Mouse (Mus musculus): Measurements from ENCODE around the gene Nfyb. TPM values are rescaled to one million over a fixed set of nuclear protein-coding genes. Genes with fewer than 3 reads are reported as not detected.

Nfyb gene
- polyA plus RNA-seq, 1 experiment from 2014 or later = 29.4 TPM

DNA sequence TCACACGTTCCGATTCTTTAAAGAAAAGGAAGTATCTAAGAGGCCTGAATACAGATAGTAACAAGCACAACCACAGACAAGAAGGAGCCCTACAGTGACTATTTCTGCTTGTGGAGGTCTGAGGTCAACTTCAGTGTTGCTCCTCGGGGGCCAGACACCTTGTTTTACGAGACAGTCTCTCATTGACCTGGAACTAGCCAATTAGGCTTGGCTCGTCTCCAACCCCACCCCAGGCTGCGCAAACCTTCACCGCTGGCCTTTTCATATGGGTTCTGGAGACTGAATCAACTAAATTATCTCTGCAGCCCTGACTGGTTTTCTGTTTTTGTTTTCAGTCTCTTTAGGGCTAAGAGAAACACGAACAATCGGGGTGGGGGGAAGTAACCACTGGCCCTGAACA lies 6.6 kb downstream of the Nfyb start:
- H3K4me3 ChIP-seq (ENCODE audit: low read depth, low read length) = no peak overlapping the region
- ATAC-seq (ENCODE audit: low read depth) = no peak
- H3K36me3 ChIP-seq (ENCODE audit: control insufficient read depth, insufficient read depth) = peaks cover 66% of the 10 kb centered on the region
- H3K4me2 ChIP-seq (ENCODE audit: low read depth, low read length) = no peak overlapping the region
- no peak overlapping the region for H3K9ac ChIP-seq (ENCODE audit: low read depth, low read length)
- peak overlapping the region; percentile 64 for H3K27ac ChIP-seq (ENCODE audit: low read length)
- H3K27me3 ChIP-seq (ENCODE audit: control insufficient read depth, insufficient read depth, low read depth, low read length) = no peaks in the 10 kb centered on the region
- peaks cover 41% of the 10 kb centered on the region for H3K4me1 ChIP-seq (ENCODE audit: control insufficient read depth, low read depth, low read length)
- 55% methylated on average over 9 of the region's 9 CpGs for WGBS (ENCODE audit: insufficient replicate concordance)
- no peaks in the 10 kb centered on the region for H3K9me3 ChIP-seq (replicated peaks; ENCODE audit: control insufficient read depth, low read length)

DNA sequence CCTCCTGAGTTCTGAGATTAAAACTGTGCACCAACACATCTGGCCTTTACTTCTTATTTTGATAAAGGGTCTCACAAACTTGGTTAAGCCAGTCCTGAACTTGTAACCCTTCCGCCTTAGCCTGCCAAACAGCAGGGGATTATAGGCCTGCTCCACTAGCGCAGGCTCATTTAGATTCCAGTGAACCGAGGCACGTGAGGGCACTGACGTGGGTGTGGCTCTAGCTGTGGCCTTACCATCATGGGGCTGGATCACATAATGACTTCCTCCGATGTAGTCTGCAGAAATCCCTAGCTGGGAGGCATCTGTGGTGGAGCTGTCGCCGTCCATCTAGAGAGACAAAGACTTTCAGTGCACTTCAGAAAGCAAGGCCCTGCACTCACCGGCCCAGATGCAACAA lies 7.5 kb downstream of the Nfyb start:
- WGBS (ENCODE audit: insufficient replicate concordance) = 91% methylated on average over 9 of the region's 9 CpGs
- Histone ChIP-seq H3K4me3 (ENCODE audit: low read depth, low read length) (no peak overlapping the region), H3K27me3 (ENCODE audit: control insufficient read depth, insufficient read depth, low read depth, low read length) (no peaks in the 10 kb centered on the region), H3K27ac (ENCODE audit: low read length) (no peak overlapping the region), H3K4me1 (ENCODE audit: control insufficient read depth, low read depth, low read length) (peaks cover 38% of the 10 kb centered on the region), H3K36me3 (ENCODE audit: control insufficient read depth, insufficient read depth) (peaks cover 74% of the 10 kb centered on the region), H3K9ac (ENCODE audit: low read depth, low read length) (no peak overlapping the region), H3K4me2 (ENCODE audit: low read depth, low read length) (no peak overlapping the region), H3K9me3 (replicated peaks; ENCODE audit: control insufficient read depth, low read length) (no peaks in the 10 kb centered on the region)
- ATAC-seq (ENCODE audit: low read depth) = no peak

DNA sequence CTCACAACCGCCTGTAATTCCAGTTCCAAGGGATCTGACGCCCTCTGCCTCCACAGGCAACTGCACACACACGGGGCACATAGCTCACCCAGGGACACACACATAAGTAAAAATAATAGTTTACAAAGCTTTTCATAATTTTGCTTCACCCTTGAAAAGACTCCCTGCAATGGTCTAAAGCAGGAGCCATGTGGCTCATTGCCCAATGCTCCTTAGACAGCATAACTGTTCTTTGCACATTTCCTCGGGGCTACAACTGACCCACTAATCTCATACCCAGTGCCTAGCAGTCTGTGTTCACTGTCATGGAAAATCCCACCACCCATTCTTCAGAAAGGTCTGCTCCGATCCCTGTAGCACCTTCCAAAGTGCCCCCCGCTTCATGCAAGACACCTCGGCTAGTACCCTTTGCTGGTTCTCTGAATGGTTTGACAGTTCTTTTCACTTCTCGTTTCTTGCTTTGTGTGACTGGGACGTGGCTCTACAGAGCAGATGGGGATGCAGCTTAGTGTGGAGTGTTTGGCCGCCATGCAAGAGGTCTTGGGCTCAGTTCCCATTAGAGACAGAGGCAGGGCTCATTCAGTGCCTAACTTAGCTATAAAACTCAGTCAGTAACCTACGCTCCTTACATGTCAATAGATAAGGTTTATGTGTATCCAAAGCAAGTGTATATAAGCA lies 8.6 kb downstream of the Nfyb start:
- no peaks in the 10 kb centered on the region for H3K9me3 ChIP-seq (replicated peaks; ENCODE audit: control insufficient read depth, low read length)
- no peak overlapping the region for H3K4me2 ChIP-seq (ENCODE audit: low read depth, low read length)
- 0 out of 2 replicates have a peak overlapping the region, but pooled peaks have one; percentile 28 for H3K27ac ChIP-seq (ENCODE audit: low read length)
- no peaks in the 10 kb centered on the region for H3K27me3 ChIP-seq (ENCODE audit: control insufficient read depth, insufficient read depth, low read depth, low read length)
- ATAC-seq (ENCODE audit: low read depth) = no peak
- WGBS (ENCODE audit: insufficient replicate concordance) = 89% methylated on average over 11 of the region's 11 CpGs
- H3K4me3 ChIP-seq (ENCODE audit: low read depth, low read length) = no peak overlapping the region
- H3K36me3 ChIP-seq (ENCODE audit: control insufficient read depth, insufficient read depth) = peaks cover 76% of the 10 kb centered on the region
- peaks cover 30% of the 10 kb centered on the region for H3K4me1 ChIP-seq (ENCODE audit: control insufficient read depth, low read depth, low read length)
- no peak overlapping the region for H3K9ac ChIP-seq (ENCODE audit: low read depth, low read length)

DNA sequence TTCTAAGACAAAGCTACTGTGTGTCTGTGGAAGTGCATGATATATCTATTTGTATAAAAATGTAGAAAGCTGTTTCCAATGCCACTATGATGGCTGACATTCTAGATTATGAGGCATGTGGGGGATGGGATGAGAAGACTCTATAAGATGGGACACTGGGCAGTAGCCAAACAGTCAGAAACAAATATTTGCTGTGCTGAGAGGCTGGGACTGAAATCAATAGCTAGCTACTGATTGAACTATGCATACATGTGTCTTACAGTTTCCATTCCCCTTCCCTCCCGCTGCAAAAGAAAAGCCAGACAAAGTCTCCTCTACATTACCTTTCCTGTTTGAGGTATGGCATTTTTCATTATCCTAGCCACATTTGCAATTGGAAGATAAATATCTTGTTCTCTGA lies 9.3 kb downstream of the Nfyb start:
- Histone ChIP-seq H3K4me2 (ENCODE audit: low read depth, low read length) (no peak overlapping the region), H3K27ac (ENCODE audit: low read length) (peak overlapping the region; percentile 44), H3K27me3 (ENCODE audit: control insufficient read depth, insufficient read depth, low read depth, low read length) (no peaks in the 10 kb centered on the region), H3K4me1 (ENCODE audit: control insufficient read depth, low read depth, low read length) (peaks cover 23% of the 10 kb centered on the region), H3K4me3 (ENCODE audit: low read depth, low read length) (no peak overlapping the region), H3K9me3 (replicated peaks; ENCODE audit: control insufficient read depth, low read length) (no peaks in the 10 kb centered on the region), H3K36me3 (ENCODE audit: control insufficient read depth, insufficient read depth) (peaks cover 77% of the 10 kb centered on the region), H3K9ac (ENCODE audit: low read depth, low read length) (no peak overlapping the region)
- ATAC-seq (ENCODE audit: low read depth) = peak; percentile 44
- 87% methylated on average over 1 of the region's 1 CpGs for WGBS (ENCODE audit: insufficient replicate concordance)

DNA sequence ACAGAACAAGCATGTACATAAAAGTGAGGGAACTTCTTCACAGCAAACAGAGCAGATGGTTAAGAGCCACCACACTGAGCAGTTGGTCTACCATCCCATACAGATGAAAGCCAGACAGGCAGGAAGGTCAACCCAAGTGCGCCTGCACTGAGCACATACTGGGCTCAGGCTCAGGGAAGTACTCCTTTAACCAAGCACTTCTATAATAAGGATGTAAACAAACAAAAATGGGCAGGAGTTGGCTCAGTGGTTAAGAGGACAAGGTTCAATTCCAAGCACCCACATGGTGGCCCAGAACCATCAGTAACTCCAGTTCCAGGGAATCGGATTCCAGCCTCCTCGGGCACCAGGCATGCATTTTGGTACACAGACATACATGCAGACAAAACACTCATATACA lies 11.0 kb downstream of the Nfyb start:
- H3K9me3 ChIP-seq (replicated peaks; ENCODE audit: control insufficient read depth, low read length) = no peaks in the 10 kb centered on the region
- H3K4me2 ChIP-seq (ENCODE audit: low read depth, low read length) = no peak overlapping the region
- no peak overlapping the region for H3K9ac ChIP-seq (ENCODE audit: low read depth, low read length)
- H3K4me1 ChIP-seq (ENCODE audit: control insufficient read depth, low read depth, low read length) = peaks cover 14% of the 10 kb centered on the region
- H3K27ac ChIP-seq (ENCODE audit: low read length) = no peak overlapping the region
- H3K27me3 ChIP-seq (ENCODE audit: control insufficient read depth, insufficient read depth, low read depth, low read length) = no peaks in the 10 kb centered on the region
- H3K4me3 ChIP-seq (ENCODE audit: low read depth, low read length) = no peak overlapping the region
- peak; percentile 65 for ATAC-seq (ENCODE audit: low read depth)
- 81% methylated on average over 3 of the region's 3 CpGs for WGBS (ENCODE audit: insufficient replicate concordance)
- peaks cover 85% of the 10 kb centered on the region for H3K36me3 ChIP-seq (ENCODE audit: control insufficient read depth, insufficient read depth)

DNA sequence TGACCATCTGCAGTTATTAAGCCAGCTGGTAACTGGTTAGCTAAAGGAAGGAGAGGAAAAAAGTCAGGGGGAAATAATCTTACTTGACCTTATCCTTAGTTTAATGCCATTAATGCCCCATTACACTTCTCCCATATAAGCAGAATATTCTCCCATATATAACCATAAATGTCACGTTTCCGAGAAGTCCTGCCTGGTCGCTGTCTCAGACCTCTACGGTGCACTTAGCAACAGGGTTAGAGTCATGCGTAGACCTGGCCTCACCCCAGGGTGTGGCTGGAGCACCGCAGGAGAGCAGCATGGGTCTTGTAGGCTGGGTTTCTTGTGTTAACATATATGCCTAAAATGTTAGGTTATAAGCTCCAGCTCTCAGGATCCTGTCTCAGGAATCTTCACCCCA lies 13.2 kb downstream of the Nfyb start:
- Histone ChIP-seq H3K4me2 (ENCODE audit: low read depth, low read length) (no peak overlapping the region), H3K9ac (ENCODE audit: low read depth, low read length) (no peak overlapping the region), H3K27ac (ENCODE audit: low read length) (no peak overlapping the region), H3K36me3 (ENCODE audit: control insufficient read depth, insufficient read depth) (peaks cover 81% of the 10 kb centered on the region), H3K4me3 (ENCODE audit: low read depth, low read length) (no peak overlapping the region), H3K4me1 (ENCODE audit: control insufficient read depth, low read depth, low read length) (peaks cover 6% of the 10 kb centered on the region; the same call in 1 of the 2 replicates), H3K27me3 (ENCODE audit: control insufficient read depth, insufficient read depth, low read depth, low read length) (no peaks in the 10 kb centered on the region), H3K9me3 (replicated peaks; ENCODE audit: control insufficient read depth, low read length) (no peaks in the 10 kb centered on the region)
- no peak for ATAC-seq (ENCODE audit: low read depth)
- 86% methylated on average over 6 of the region's 6 CpGs for WGBS (ENCODE audit: insufficient replicate concordance)

DNA sequence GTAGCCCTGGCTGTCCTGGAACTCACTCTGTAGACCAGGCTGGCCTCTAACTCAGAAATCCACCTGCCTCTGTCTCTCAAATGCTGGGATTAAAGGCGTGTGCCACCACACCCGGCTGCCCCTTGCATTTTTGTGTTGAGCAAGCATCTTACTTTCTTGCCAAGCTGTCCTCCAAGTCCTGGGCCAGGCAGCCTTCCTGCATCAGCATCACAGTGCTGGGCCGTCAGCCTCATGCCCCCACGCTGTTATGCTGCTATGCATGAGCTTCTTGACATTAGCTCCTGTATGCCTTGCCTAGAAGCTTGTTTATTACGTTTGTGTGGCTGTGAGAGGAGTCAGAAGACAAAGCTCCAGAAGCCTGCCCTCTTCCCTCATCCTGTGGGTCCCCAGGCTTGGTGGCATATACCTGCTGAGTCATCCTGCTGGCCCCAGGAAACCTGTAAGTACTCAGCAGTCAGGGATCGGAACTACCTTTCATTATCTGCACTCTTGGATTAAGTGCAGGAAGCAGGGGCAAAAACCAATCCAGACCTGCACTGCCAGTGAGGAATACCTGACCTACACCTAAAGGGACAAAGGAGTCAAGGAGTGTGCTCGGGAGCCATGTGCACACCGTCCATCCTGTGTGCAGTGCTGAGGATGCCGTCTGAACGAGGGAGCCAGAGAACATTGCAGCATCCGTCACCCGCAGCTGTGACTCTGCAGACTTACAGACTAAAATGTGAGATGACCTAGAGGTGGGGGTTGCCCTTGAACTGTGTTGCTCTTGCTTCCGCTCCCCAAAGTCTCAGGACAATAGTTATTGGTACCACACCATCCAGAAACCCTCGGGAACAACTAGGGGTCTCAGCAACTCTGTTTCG lies 16.7 kb downstream of the Nfyb start:
- 81% methylated on average over 15 of the region's 15 CpGs for WGBS (ENCODE audit: insufficient replicate concordance)
- peaks cover 51% of the 10 kb centered on the region for H3K36me3 ChIP-seq (ENCODE audit: control insufficient read depth, insufficient read depth)
- no peak overlapping the region for H3K4me3 ChIP-seq (ENCODE audit: low read depth, low read length)
- no peak overlapping the region for H3K4me2 ChIP-seq (ENCODE audit: low read depth, low read length)
- no peaks in the 10 kb centered on the region for H3K27me3 ChIP-seq (ENCODE audit: control insufficient read depth, insufficient read depth, low read depth, low read length)
- H3K4me1 ChIP-seq (ENCODE audit: control insufficient read depth, low read depth, low read length) = 0 out of 2 replicates have a peak, but pooled peaks cover 2% of the 10 kb centered on the region
- H3K9ac ChIP-seq (ENCODE audit: low read depth, low read length) = no peak overlapping the region
- no peaks in the 10 kb centered on the region for H3K9me3 ChIP-seq (replicated peaks; ENCODE audit: control insufficient read depth, low read length)
- ATAC-seq (ENCODE audit: low read depth) = no peak
- no peak overlapping the region for H3K27ac ChIP-seq (ENCODE audit: low read length)

DNA sequence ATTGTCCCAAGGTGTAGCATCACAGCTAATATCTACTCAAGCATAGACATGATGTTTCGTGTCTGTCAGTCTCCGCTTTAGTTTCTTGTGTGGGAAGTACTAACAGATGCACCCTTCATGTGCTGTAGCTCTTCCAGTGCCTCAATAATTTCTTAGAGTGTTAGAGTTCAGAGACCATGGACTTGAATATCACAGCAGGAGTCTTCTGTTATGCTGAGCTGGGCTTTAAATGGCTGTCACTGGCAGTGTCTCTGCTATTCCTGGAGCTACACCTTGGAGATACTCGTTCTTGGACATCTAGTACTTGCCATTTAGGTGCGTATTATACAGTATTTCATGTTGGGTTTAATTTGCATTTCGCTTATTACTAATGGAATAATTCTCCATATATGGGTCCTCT lies 18.6 kb downstream of the Nfyb start:
- Histone ChIP-seq H3K36me3 (ENCODE audit: control insufficient read depth, insufficient read depth) (peaks cover 33% of the 10 kb centered on the region), H3K27ac (ENCODE audit: low read length) (no peak overlapping the region), H3K4me3 (ENCODE audit: low read depth, low read length) (no peak overlapping the region), H3K4me1 (ENCODE audit: control insufficient read depth, low read depth, low read length) (0 out of 2 replicates have a peak, but pooled peaks cover 2% of the 10 kb centered on the region), H3K27me3 (ENCODE audit: control insufficient read depth, insufficient read depth, low read depth, low read length) (no peaks in the 10 kb centered on the region), H3K9ac (ENCODE audit: low read depth, low read length) (no peak overlapping the region), H3K9me3 (replicated peaks; ENCODE audit: control insufficient read depth, low read length) (no peaks in the 10 kb centered on the region), H3K4me2 (ENCODE audit: low read depth, low read length) (no peak overlapping the region)
- WGBS (ENCODE audit: insufficient replicate concordance) = 85% methylated on average over 5 of the region's 5 CpGs
- ATAC-seq (ENCODE audit: low read depth) = no peak

DNA sequence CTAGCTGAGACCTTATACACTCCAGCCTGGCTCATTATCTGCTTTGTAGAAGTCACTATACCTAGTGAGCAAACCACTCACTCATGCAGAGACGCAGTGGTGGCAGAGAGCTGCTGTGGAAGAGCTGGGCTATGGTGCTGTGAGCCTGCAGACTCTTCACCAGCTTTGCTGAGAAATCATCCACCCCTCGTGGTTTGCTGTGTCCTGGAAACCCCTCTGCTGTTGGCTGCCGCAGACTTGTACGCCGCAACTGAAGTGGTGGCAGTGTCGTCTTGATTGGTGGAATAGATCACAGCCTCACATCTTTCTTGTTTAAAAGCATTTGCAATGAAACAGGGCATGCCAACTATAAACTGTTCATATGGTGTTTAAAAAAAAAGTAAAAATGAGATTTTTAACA lies 19.6 kb downstream of the Nfyb start:
- H3K36me3 ChIP-seq (ENCODE audit: control insufficient read depth, insufficient read depth) = peaks cover 27% of the 10 kb centered on the region
- no peak for ATAC-seq (ENCODE audit: low read depth)
- WGBS (ENCODE audit: insufficient replicate concordance) = 78% methylated on average over 6 of the region's 6 CpGs
- no peak overlapping the region for H3K27ac ChIP-seq (ENCODE audit: low read length)
- H3K9me3 ChIP-seq (replicated peaks; ENCODE audit: control insufficient read depth, low read length) = no peaks in the 10 kb centered on the region
- H3K27me3 ChIP-seq (ENCODE audit: control insufficient read depth, insufficient read depth, low read depth, low read length) = no peaks in the 10 kb centered on the region
- H3K9ac ChIP-seq (ENCODE audit: low read depth, low read length) = no peak overlapping the region
- no peak overlapping the region for H3K4me2 ChIP-seq (ENCODE audit: low read depth, low read length)
- no peak overlapping the region for H3K4me3 ChIP-seq (ENCODE audit: low read depth, low read length)
- H3K4me1 ChIP-seq (ENCODE audit: control insufficient read depth, low read depth, low read length) = 0 out of 2 replicates have a peak, but pooled peaks cover 2% of the 10 kb centered on the region

All from liver, embryonic 16.5 days (tissue).